In genomic region chr11:45980893-45981253, GRCm38 (mm10) we compare ENCODE assay signal across 8 mouse cellular contexts. TPM values are rescaled to one million over a fixed set of nuclear protein-coding genes. Genes with fewer than 3 reads are reported as not detected.
DNase-seq lines count a peak whose midpoint lies in the region; ATAC-seq lines count a peak whose summit lies in the region.

No protein-coding gene starts in this region.

- no peak for DNase-seq in kidney, adult 11 months
- no peak for DNase-seq in ovary, adult 18-20 months (ENCODE audit: low spot score)
- DNase-seq in frontal cortex, postnatal 10 days (ENCODE audit: low spot score in 2 of 2) = no peak
- no peak for DNase-seq in thymus, postnatal 4 days

- H3K27me3 ChIP-seq in kidney, embryonic 14.5 days (ENCODE audit: control insufficient read depth, insufficient read depth, low read length) = no peaks in the 10 kb centered on the region
- peaks cover 3% of the 10 kb centered on the region; the same call in 1 of the 2 replicates for H3K27me3 ChIP-seq in embryonic facial prominence, embryonic 12.5 days
- H3K27me3 ChIP-seq in hindbrain, embryonic 15.5 days = no peaks in the 10 kb centered on the region
- no peaks in the 10 kb centered on the region for H3K27me3 ChIP-seq in midbrain, embryonic 13.5 days

- peaks cover 6% of the 10 kb centered on the region; the same call in 1 of the 2 replicates for H3K9me3 ChIP-seq in kidney, embryonic 14.5 days (ENCODE audit: control insufficient read depth, low read length)
- 0 out of 2 replicates have a peak, but pooled peaks cover 2% of the 10 kb centered on the region for H3K9me3 ChIP-seq in embryonic facial prominence, embryonic 12.5 days
- no peaks in the 10 kb centered on the region for H3K9me3 ChIP-seq in hindbrain, embryonic 15.5 days
- H3K9me3 ChIP-seq in midbrain, embryonic 13.5 days = no peaks in the 10 kb centered on the region

- H3K4me2 ChIP-seq in kidney, embryonic 14.5 days (replicated peaks; ENCODE audit: low read depth, low read length) = peak overlapping the region; percentile 84
- peak overlapping the region; percentile 74 for H3K4me2 ChIP-seq in embryonic facial prominence, embryonic 12.5 days (replicated peaks)
- peak overlapping the region; percentile 90 for H3K4me2 ChIP-seq in hindbrain, embryonic 15.5 days
- H3K4me2 ChIP-seq in midbrain, embryonic 13.5 days (replicated peaks) = peak overlapping the region; percentile 70

- H3K4me1 ChIP-seq in kidney, embryonic 14.5 days (ENCODE audit: control insufficient read depth, insufficient read depth, low read length) = no peaks in the 10 kb centered on the region
- 0 out of 2 replicates have a peak, but pooled peaks cover 3% of the 10 kb centered on the region for H3K4me1 ChIP-seq in embryonic facial prominence, embryonic 12.5 days
- peaks cover 12% of the 10 kb centered on the region; the same call in 1 of the 2 replicates for H3K4me1 ChIP-seq in hindbrain, embryonic 15.5 days (replicated peaks)
- 0 out of 2 replicates have a peak, but pooled peaks cover 4% of the 10 kb centered on the region for H3K4me1 ChIP-seq in midbrain, embryonic 13.5 days (replicated peaks)

- H3K36me3 ChIP-seq in kidney, embryonic 14.5 days (ENCODE audit: control insufficient read depth, insufficient read depth, low read length) = no peaks in the 10 kb centered on the region
- H3K36me3 ChIP-seq in embryonic facial prominence, embryonic 12.5 days = no peaks in the 10 kb centered on the region
- no peaks in the 10 kb centered on the region for H3K36me3 ChIP-seq in hindbrain, embryonic 15.5 days
- H3K36me3 ChIP-seq in midbrain, embryonic 13.5 days = no peaks in the 10 kb centered on the region

- peak overlapping the region; percentile 86 for H3K9ac ChIP-seq in kidney, embryonic 14.5 days (ENCODE audit: low read depth, low read length)
- peak overlapping the region; percentile 82 for H3K9ac ChIP-seq in embryonic facial prominence, embryonic 12.5 days
- peak overlapping the region; percentile 68 for H3K9ac ChIP-seq in hindbrain, embryonic 15.5 days
- peak overlapping the region; percentile 83 for H3K9ac ChIP-seq in midbrain, embryonic 13.5 days (replicated peaks)

- peak; percentile 43; the same call in 1 of the 2 replicates for ATAC-seq in kidney, embryonic 14.5 days (ENCODE audit: low FRiP score, low TSS enrichment)
- peak; percentile 67 for ATAC-seq in embryonic facial prominence, embryonic 12.5 days (ENCODE audit: insufficient number of reproducible peaks, insufficient read depth, low FRiP score, low TSS enrichment)
- peak; percentile 50 for ATAC-seq in hindbrain, embryonic 15.5 days (ENCODE audit: low FRiP score, low read depth)
- no peak for ATAC-seq in midbrain, embryonic 13.5 days

- H3K27ac ChIP-seq in kidney, embryonic 14.5 days (ENCODE audit: low read depth, low read length) = no peak overlapping the region
- H3K27ac ChIP-seq in embryonic facial prominence, embryonic 12.5 days = peak overlapping the region; percentile 41; the same call in 1 of the 2 replicates
- peak overlapping the region; percentile 61; the same call in 1 of the 2 replicates for H3K27ac ChIP-seq in hindbrain, embryonic 15.5 days (replicated peaks)
- H3K27ac ChIP-seq in midbrain, embryonic 13.5 days = peak overlapping the region; percentile 81

- WGBS in kidney, embryonic 14.5 days = 34% methylated on average over 19 of the region's 19 CpGs
- WGBS in embryonic facial prominence, embryonic 12.5 days = 41% methylated on average over 19 of the region's 19 CpGs
- 32% methylated on average over 19 of the region's 19 CpGs for WGBS in hindbrain, embryonic 15.5 days
- WGBS in midbrain, embryonic 13.5 days = 42% methylated on average over 19 of the region's 19 CpGs

- peak overlapping the region; percentile 58 for H3K4me3 ChIP-seq in kidney, embryonic 14.5 days (ENCODE audit: low read length)
- peak overlapping the region; percentile 62 for H3K4me3 ChIP-seq in embryonic facial prominence, embryonic 12.5 days
- H3K4me3 ChIP-seq in hindbrain, embryonic 15.5 days = peak overlapping the region; percentile 60
- peak overlapping the region; percentile 64 for H3K4me3 ChIP-seq in midbrain, embryonic 13.5 days (replicated peaks)

RNA-seq across cellular contexts. Expression of gene Sox30, which starts 0.8 kb away (rescaled TPM):
- 0.16 TPM in 2 replicates for polyA plus RNA-seq in kidney, embryonic 14.5 days (2014; fragmentation: Nextera tagmentation; extraction: Ambion mirVana)
- polyA plus RNA-seq in embryonic facial prominence, embryonic 12.5 days (2016; fragmentation: Nextera tagmentation; extraction: Ambion mirVana) = 0.33 and 0.43 TPM in 2 replicates
- polyA plus RNA-seq in hindbrain, embryonic 15.5 days (2015; fragmentation: Nextera tagmentation; extraction: Ambion mirVana) = 0.13 and 0.16 TPM in 2 replicates
- 0.05 TPM in 1 of 2 replicates, not detected in the other for polyA plus RNA-seq in midbrain, embryonic 13.5 days (2015; fragmentation: Nextera tagmentation; extraction: Ambion mirVana)

RNA-seq across cellular contexts. Expression of gene Thg1l, which starts 25.6 kb away (rescaled TPM):
- polyA plus RNA-seq in kidney, embryonic 14.5 days (2014; fragmentation: Nextera tagmentation; extraction: Ambion mirVana) = 15.9 and 16.6 TPM in 2 replicates
- 12.8 and 13.5 TPM in 2 replicates for polyA plus RNA-seq in embryonic facial prominence, embryonic 12.5 days (2016; fragmentation: Nextera tagmentation; extraction: Ambion mirVana)
- 9.1 and 10.0 TPM in 2 replicates for polyA plus RNA-seq in hindbrain, embryonic 15.5 days (2015; fragmentation: Nextera tagmentation; extraction: Ambion mirVana)
- 12.3 and 13.8 TPM in 2 replicates for polyA plus RNA-seq in midbrain, embryonic 13.5 days (2015; fragmentation: Nextera tagmentation; extraction: Ambion mirVana)

RNA-seq across cellular contexts. Expression of gene Lsm11, which starts 36.1 kb away (rescaled TPM):
- polyA plus RNA-seq in kidney, embryonic 14.5 days (2014; fragmentation: Nextera tagmentation; extraction: Ambion mirVana) = 6.0 and 8.8 TPM in 2 replicates
- 9.3 and 11.0 TPM in 2 replicates for polyA plus RNA-seq in embryonic facial prominence, embryonic 12.5 days (2016; fragmentation: Nextera tagmentation; extraction: Ambion mirVana)
- polyA plus RNA-seq in hindbrain, embryonic 15.5 days (2015; fragmentation: Nextera tagmentation; extraction: Ambion mirVana) = 24.6 and 25.4 TPM in 2 replicates
- polyA plus RNA-seq in midbrain, embryonic 13.5 days (2015; fragmentation: Nextera tagmentation; extraction: Ambion mirVana) = 15.7 and 16.9 TPM in 2 replicates
